Mouse (Mus musculus) B cell, adult 2 months (primary cell): ENCODE measurements around the gene Traf3ip3.

Experiments
- DNase-seq, 2 experiments: peaks; one replicate each; pipeline ENCODE4 v3.0.0; 2022

Traf3ip3 gene

DNA sequence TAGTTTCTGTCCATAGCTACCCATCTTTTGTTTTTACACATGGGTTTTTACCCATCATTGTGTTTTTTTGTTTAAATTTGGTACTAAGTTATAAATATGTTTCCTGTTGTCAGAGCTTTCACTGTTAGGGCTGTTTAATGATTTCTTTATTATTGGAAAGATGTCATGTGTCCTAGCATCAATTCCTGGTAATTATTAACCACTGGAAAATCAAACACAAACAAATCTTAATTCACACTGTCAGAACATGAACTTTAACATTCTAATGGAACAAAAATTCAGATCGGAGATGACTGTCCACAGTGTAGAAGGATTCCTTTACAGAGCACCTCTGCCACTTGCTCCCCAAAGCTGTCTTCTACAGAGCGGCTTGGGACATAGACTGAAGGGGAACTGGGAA, 3.9 kb upstream of the Traf3ip3 start:
- no peak for DNase-seq

- DNase-seq = no peak
These were observed 2.3 kb upstream of the Traf3ip3 start for GRCm38 (mm10) chr1:193203821-193204220.

- DNase-seq = peak in 1 of 2 experiments; percentile 54
These were observed 692 bp downstream of the Traf3ip3 start for GRCm38 (mm10) chr1:193200640-193201382.

DNA sequence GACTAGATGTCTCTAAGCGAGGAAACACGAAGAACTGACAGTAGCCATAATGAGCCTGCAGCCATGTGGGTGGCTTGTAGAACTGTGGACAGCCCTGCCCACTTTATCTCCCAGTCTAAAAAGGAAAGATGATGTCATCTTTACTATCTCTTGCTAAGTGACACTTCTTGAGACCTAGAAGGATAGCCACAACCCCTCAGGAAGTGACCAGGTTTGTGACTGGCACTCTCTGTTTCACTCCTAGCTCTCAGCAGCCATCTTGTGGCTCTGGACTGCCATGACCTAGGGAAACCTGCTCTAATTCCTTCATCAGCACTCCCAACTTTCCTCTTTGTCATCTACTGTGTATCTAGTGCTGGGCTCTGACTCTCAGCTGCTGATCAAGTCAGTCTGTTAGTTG, 3.2 kb downstream of the Traf3ip3 start:
- no peak for DNase-seq

GRCm38 (mm10) chr1:193197494-193198205, 3.9 kb downstream of the Traf3ip3 start:
- no peak for DNase-seq

DNA sequence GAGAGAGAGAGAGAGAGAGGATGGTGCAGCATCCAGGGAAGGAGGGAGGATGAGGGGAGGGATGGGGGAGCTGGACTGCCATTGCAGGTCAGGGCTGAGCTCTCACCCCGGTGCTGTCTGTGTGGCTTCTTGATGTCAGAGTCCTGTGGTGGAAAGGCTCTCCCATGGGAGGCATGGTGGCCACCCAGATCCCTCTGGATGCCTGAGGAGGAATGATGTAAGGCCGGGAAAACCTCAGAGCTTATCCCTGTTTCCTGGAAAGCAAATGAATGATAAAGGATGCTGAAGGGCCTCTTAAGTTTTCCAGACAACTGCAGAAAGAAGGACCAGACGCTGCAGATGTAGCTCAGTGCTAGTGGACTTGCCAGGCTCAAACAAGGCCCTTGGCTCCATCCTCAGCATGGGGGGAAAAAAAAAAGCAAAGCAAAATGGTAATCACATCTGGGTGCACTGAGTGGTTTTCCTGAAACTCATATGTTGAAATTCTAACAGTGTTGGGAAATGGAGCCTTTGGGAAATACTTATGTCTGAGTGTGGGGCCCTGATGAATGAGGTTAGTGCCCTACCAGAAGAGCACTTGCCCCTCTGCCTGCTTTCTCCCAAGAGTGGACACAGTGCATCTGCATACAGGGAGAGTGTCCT, 6.2 kb downstream of the Traf3ip3 start:
- DNase-seq = no peak

DNA sequence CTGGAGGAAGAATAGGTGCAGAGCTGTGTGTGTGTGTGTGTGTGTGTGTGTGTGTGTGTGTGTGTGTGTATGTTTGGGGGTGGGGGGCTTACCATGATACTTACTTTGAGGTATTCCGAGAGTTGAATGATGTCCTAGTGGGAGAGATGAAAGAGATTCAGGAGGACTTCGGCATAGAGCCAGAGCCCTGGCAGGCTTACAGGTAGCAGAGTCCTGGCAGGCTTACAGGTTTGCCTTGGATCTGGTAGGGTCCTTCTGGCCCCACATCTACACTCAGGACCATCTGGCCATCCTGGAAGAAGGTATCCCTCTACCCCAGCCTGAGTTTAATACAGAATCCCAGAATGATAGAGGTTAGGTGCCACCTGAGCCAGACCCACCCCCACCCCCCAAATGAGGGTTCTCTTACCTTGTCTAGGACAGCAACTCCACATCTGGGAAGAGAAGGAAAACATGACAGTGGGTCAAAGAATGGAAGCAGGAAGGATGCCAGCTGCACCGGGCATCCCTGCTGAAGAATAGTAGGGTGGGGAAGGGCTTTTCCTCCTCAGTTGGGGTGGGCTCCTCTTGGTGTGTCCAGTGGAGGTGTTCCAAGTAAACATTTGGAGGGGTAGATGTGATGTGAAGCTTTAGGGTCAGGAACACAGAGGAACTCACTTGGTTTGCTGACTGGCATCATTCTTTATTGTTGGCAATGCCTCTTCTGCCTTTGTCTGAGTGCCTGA, 6.9 kb downstream of the Traf3ip3 start:
- DNase-seq = no peak

- peak in 1 of 2 experiments; percentile 26 for DNase-seq
These were observed 9.7 kb downstream of the Traf3ip3 start for GRCm38 (mm10) chr1:193191675-193192283.

- no peak for DNase-seq
These were observed 11.7 kb downstream of the Traf3ip3 start for GRCm38 (mm10) chr1:193189771-193190170.

GRCm38 (mm10) chr1:193189151-193189621, 12.3 kb downstream of the Traf3ip3 start:
- DNase-seq = peak; percentile 59

GRCm38 (mm10) chr1:193188257-193188656, 13.2 kb downstream of the Traf3ip3 start:
- no peak for DNase-seq

DNA sequence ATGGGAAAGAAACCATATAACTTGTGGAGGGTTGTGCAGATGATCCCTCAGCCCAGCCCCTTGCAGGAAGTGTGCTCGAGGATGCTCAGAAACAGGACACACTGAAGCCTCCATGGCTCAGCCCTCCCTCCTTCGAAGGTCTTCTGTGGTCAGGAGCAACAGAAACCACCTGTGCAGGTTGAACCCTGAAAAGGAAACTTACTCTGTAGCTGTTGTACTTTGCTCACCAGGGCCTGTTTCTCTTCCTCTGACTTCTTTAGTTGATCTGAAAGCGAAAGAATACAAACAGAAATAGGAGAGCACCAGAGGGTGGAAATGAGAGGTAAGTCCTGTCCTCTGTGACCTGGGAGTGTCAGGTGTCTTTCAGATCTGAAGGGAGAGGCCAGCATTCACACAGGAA, 20.4 kb downstream of the Traf3ip3 start:
- DNase-seq = peak; percentile 21 to 33

DNA sequence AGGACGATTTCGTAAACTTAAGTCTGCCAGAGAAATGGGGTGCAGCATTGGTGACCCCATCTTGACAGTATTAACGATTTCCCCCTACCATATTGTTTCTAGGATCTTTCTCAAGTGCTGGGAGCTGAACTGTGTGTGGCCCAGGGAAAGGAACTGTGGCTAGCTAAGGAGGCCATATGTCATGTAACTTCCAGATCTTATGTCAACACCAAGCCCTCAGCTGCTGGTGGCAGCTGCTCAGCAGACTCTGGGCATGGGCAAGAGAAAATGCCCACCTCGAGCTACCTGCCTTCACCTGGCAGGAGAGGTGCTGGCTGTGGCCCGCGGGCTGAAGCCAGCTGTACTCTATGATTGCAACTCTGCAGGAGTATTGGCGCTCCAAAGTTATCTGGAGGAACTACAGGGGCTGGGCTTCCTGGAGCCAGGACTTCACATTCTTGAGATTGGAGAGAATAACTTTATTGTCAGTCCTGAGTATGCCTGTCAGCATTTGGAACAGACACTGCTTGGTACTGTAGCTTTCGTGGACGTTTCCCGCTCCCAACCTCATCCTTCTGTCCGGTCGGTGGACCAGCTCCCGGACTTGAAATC, 27.3 kb downstream of the Traf3ip3 start:
- DNase-seq = no peak

DNA sequence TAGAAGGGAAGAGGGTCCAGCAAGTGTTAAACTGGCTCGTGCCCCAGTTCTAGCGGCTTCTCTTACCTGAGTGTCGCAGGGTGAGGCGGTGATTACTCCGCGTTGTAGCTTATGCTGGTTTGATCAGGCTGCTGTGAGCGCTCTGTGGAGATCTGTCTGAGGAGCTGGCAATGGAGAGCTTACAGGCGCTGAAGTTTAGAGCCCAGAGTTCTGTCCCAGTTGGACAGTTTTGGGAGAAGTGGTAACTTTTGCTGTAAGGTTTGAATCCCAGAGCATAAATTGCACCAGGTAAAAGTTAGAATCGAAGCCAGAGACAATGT, 27.7 kb downstream of the Traf3ip3 start:
- no peak for DNase-seq

DNA sequence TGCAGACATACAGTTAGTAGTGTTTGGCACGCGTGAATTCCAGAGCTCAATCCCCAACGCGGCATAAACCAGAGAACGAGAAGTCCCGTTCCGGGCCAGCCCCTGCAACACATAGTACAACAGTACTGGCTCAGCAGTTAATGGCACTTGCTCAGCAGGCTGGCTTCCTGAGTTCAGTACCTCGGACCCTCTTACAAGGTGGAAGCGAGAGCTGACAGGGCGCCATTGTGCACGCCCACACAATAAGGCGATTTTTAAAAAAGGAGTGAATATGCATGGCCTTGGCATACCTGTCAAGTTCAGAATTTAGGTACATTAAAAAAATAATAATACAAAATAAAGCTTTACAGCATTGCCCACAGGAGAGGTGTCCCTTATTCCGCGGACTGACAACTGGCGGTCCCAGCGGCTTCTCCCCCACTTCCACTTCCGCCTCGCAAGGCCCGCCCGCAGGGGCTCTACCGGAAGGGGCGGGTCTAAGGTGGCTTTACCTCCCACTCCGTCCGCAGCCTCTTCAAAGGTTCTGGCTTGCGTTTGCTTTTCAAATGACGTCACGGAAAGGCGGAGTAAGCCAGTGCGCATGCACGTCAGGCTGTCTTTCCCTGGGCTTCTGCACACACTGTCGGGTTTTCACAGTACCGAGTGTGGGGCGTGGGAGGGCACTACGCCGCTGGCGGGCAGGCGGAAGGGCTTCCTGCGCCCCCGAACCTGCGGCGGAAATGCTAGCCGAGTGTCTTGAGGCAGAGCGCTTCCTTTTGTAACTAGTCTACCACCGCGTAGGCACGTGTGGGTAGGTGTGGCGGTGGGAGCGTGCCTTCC, 28.3 kb downstream of the Traf3ip3 start:
- peak; percentile 98 for DNase-seq

GRCm38 (mm10) chr1:193169856-193170255, 31.6 kb downstream of the Traf3ip3 start:
- DNase-seq = peak in 1 of 2 experiments; percentile 44

DNA sequence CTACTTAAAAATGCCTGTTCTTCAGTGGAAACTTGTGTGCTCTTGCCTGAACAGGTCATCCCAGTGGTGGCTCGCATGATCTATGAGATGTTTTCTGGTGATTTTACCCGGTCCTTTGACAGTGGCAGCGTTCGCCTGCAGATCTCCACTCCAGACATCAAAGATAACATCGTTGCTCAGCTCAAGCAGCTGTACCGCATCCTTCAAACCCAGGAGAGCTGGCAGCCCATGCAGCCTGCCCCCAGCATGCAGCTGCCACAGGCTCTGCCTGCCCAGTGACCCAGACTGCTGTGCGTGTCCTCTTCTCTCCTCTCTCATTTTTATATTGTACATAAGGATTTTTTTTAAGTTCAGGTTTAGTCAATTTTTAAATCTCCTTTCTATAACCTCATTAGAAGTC, 32.3 kb downstream of the Traf3ip3 start:
- no peak for DNase-seq

- no peak for DNase-seq
These were observed 33.8 kb downstream of the Traf3ip3 start, which contains the start of gene A130010J15Rik for GRCm38 (mm10) chr1:193167746-193168145. TSS of gene A130010J15Rik (plus strand) at chr1:193168046.

DNA sequence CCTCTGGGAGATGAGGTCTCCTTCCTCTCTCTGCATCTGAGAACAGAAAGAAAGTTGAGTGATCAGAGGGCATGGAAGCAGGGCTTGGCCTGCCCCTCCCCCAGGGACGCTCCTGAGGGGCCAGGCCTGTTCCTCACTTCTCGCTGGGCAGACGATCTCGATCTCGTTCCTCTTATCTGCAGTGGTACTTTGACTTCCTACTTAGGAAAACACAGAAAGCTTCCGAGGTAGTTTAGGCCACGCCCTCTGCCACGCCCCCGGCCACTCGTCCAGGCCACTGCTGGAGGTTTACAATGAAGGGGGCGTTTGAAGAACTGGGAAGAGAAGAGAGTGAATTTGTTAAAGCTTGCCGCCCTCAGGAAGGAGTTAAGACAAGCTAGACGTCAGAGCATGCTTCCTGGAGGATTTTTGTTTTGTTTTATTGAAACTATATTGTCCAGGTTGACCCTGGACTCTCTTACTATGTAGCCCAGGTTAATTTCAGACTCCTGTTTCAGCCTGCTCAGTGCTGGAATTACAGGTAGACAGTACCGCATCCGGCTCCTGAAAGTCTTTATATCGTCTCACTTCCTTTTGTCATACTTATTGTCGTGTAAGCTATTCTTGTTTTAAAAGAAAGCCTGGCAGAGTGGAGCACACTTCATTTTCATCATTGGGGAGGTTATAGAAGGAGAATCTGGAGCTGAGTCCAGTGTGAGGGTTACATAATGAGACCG, 41.0 kb downstream of the Traf3ip3 start:
- peak; percentile 65 to 67 for DNase-seq

DNA sequence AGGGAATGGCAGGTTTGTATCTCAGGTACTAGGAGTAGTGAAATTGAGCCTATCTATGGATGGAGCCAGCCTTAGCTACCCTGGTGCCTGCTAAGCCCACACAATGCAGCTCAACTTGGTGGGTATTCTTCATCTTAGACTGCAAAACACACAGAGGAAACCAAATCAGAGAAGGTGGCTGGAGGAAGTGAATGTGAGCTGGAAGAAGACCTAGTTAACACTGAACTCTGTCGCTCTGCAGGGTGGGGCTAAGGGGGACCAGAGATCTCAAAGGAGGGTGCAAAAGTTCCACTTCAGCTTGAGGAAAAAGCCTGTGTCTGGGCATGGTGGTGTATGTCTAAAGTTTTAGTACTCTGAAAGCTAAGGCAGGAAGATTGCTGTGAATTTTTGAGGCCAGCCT, 41.9 kb downstream of the Traf3ip3 start:
- DNase-seq = no peak

DNA sequence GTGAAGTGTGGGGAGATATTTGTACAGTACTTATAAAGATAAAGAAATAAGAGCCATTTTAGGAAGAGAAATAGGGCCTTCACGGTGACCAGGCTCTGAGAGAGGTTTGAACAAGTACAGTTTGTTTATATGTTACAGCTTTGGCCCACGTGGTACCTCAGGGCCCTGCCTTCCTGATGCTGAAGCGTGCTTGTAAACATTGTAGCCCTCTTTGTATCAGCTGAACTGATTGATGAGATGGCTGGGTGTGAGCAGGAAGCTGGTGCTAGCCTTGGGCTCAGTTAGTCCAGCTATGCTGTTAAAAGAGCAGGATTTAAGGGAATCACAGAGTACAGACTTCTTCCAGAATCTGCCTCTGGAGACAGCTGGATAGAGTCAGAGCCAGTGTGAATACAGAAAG, 42.3 kb downstream of the Traf3ip3 start:
- no peak for DNase-seq
